22 mouse cellular contexts compared by ENCODE assay signal in the genomic region with DNA sequence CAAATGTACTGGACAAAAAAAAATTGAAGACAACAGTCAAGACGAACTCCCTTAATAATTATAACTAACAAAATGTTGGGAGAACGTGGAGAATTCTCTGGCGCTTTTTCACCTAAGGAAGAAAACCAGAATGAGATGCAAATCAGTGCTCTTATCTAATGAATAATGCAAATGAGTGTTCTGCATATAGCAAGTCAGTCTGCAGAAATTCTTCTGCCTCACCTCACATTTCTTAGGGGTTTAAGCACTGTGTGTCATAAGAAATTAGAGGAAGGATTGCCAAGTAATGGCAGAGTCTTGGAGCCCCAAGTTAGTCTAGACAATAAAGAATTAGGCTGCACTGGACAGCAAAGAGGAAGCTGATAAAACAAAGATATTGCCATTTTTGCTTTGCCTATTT. TPM values are rescaled to one million over a fixed set of nuclear protein-coding genes. Genes with fewer than 3 reads are reported as not detected.
"Had no signal": no experiment of that assay in that cellular context is flagged by ENCODE, and none has a peak within 500 bp of the region (broad histone marks: within the 10 kb centered on the region; RNA-seq: fewer than 3 reads in every experiment).

No protein-coding gene starts in this region.

- H3K27me3 ChIP-seq: limb, embryonic 12.5 days; limb, embryonic 15.5 days; neural tube, embryonic 12.5 days; neural tube, embryonic 15.5 days had no signal

- H3K4me1 ChIP-seq: limb, embryonic 12.5 days; limb, embryonic 15.5 days; neural tube, embryonic 12.5 days; neural tube, embryonic 15.5 days had no signal

- H3K4me3 ChIP-seq: limb, embryonic 12.5 days; limb, embryonic 15.5 days; midbrain, embryonic 10.5 days; neural tube, embryonic 12.5 days; neural tube, embryonic 15.5 days had no signal

- H3K9ac ChIP-seq: limb, embryonic 12.5 days; limb, embryonic 15.5 days; liver, embryonic 14.5 days; liver, postnatal 0 days; lung, embryonic 14.5 days; neural tube, embryonic 12.5 days; neural tube, embryonic 15.5 days had no signal

- H3K9me3 ChIP-seq: limb, embryonic 12.5 days; limb, embryonic 15.5 days; midbrain, embryonic 10.5 days; neural tube, embryonic 12.5 days; neural tube, embryonic 15.5 days had no signal

- H3K36me3 ChIP-seq: limb, embryonic 12.5 days; limb, embryonic 15.5 days; midbrain, embryonic 10.5 days; neural tube, embryonic 12.5 days; neural tube, embryonic 15.5 days had no signal

- H3K27ac ChIP-seq: limb, embryonic 12.5 days; limb, embryonic 15.5 days; liver, embryonic 14.5 days; macrophage; midbrain, embryonic 10.5 days; neural tube, embryonic 12.5 days; neural tube, embryonic 15.5 days; stomach, postnatal 0 days had no signal

- H3K4me2 ChIP-seq: limb, embryonic 12.5 days; limb, embryonic 15.5 days; liver, embryonic 11.5 days; lung, embryonic 14.5 days; neural tube, embryonic 12.5 days; neural tube, embryonic 15.5 days had no signal

- DNase-seq: kidney, adult 9 months; kidney, postnatal 14 days; kidney, postnatal 4 days; left cerebral cortex, postnatal 4 days; liver, postnatal 0 days; lung, embryonic 14.5 days; midbrain, embryonic 14.5 days; right cerebral cortex, adult 18-20 months; right cerebral cortex, postnatal 14 days; right cerebral cortex, postnatal 4 days; thymus, adult 2 months; thymus, postnatal 14 days had no signal

- ATAC-seq: liver, postnatal 0 days; lung, postnatal 0 days had no signal

RNA-seq across cellular contexts. Expression of gene Ntng1, which starts 49.8 kb away (rescaled TPM):
- polyA plus RNA-seq: liver, postnatal 0 days; macrophage had no signal
